9 mouse cellular contexts compared by ENCODE assay signal in genomic region chr16:17558811-17559210, GRCm38 (mm10). TPM values are rescaled to one million over a fixed set of nuclear protein-coding genes. Genes with fewer than 3 reads are reported as not detected.
DNase-seq lines count a peak whose midpoint lies in the region; ATAC-seq and TF ChIP-seq lines count a peak whose summit lies in the region.
"Had no signal": no experiment of that assay in that cellular context is flagged by ENCODE, and none has a peak within 500 bp of the region (broad histone marks: within the 10 kb centered on the region; RNA-seq: fewer than 3 reads in every experiment).

No protein-coding gene starts in this region.

- peak overlapping the region; percentile 60 for H3K9ac ChIP-seq in heart, embryonic 11.5 days (ENCODE audit: low read depth, low read length)
- peak overlapping the region; percentile 32; the same call in 1 of the 2 replicates for H3K9ac ChIP-seq in hindbrain, embryonic 12.5 days

- no peaks in the 10 kb centered on the region for H3K9me3 ChIP-seq in heart, embryonic 11.5 days (replicated peaks; ENCODE audit: control insufficient read depth, low read length)
- H3K9me3 ChIP-seq in E14TG2a.4 (ENCODE audit: low read length) = no peaks in the 10 kb centered on the region
- no peaks in the 10 kb centered on the region for H3K9me3 ChIP-seq in hindbrain, embryonic 12.5 days (replicated peaks)

- WGBS in heart, embryonic 11.5 days (ENCODE audit: insufficient replicate concordance) = 3% methylated on average over 5 of the region's 5 CpGs
- WGBS in hindbrain, embryonic 12.5 days = 2% methylated on average over 5 of the region's 5 CpGs

- peak overlapping the region; percentile 35; the same call in 1 of the 2 replicates for H3K27ac ChIP-seq in heart, embryonic 11.5 days (ENCODE audit: low read depth, low read length)
- H3K27ac ChIP-seq in hindbrain, embryonic 12.5 days = no peak overlapping the region

- DNase-seq in heart, adult 18-20 months = no peak
- DNase-seq in lung, postnatal 36 days = peak; percentile 14
- DNase-seq in cerebellum, postnatal 25 days = no peak
- DNase-seq in cerebellum, adult 9-10 months = no peak
- DNase-seq: cerebellum, postnatal 14 days had no signal

- H3K27me3 ChIP-seq in heart, embryonic 11.5 days (ENCODE audit: control insufficient read depth, insufficient read depth, low read length) = no peaks in the 10 kb centered on the region
- peaks cover 43% of the 10 kb centered on the region for H3K27me3 ChIP-seq in E14TG2a.4 (ENCODE audit: insufficient read depth, low read length)
- H3K27me3 ChIP-seq in hindbrain, embryonic 12.5 days = peaks cover 19% of the 10 kb centered on the region

- no peak for ATAC-seq in heart, embryonic 11.5 days (replicated peaks; ENCODE audit: insufficient number of reproducible peaks, low FRiP score, low TSS enrichment)
- peak; percentile 23; the same call in 1 of the 2 replicates for ATAC-seq in hindbrain, embryonic 12.5 days (ENCODE audit: low FRiP score)
- ATAC-seq in erythroid progenitor cell, adult 5-6 weeks (replicated peaks; ENCODE audit: low FRiP score, poor library complexity, severe bottlenecking) = no peak

- TF ChIP-seq CTCF in E14TG2a.4 (conservative IDR thresholded peaks at IDR 0.05; ENCODE audit: low read length) = no peak

- H3K36me3 ChIP-seq in heart, embryonic 11.5 days (ENCODE audit: control insufficient read depth, insufficient read depth, low read length) = no peaks in the 10 kb centered on the region
- no peaks in the 10 kb centered on the region for H3K36me3 ChIP-seq in E14TG2a.4 (ENCODE audit: insufficient read depth, low read length)
- no peaks in the 10 kb centered on the region for H3K36me3 ChIP-seq in hindbrain, embryonic 12.5 days

- peak overlapping the region; percentile 15; the same call in 1 of the 2 replicates for H3K4me3 ChIP-seq in heart, embryonic 11.5 days (ENCODE audit: low read depth, low read length)
- peak overlapping the region; percentile 62 for H3K4me3 ChIP-seq in E14TG2a.4 (replicated peaks; ENCODE audit: low read length)
- H3K4me3 ChIP-seq in hindbrain, embryonic 12.5 days = no peak overlapping the region

- peaks cover 48% of the 10 kb centered on the region for H3K4me1 ChIP-seq in heart, embryonic 11.5 days (ENCODE audit: control insufficient read depth, insufficient read depth, low read length)
- H3K4me1 ChIP-seq in E14TG2a.4 (replicated peaks; ENCODE audit: low read depth, low read length) = peaks cover 61% of the 10 kb centered on the region
- H3K4me1 ChIP-seq in hindbrain, embryonic 12.5 days = peaks cover 52% of the 10 kb centered on the region

- H3K4me2 ChIP-seq in heart, embryonic 11.5 days = peak overlapping the region; percentile 55
- H3K4me2 ChIP-seq in hindbrain, embryonic 12.5 days (replicated peaks) = peak overlapping the region; percentile 28

RNA-seq across cellular contexts. Expression of gene Lrrc74b, which starts 2.2 kb away (rescaled TPM):
- not detected in 2 replicates for polyA plus RNA-seq in heart, embryonic 11.5 days (2014; fragmentation: Nextera tagmentation; extraction: Ambion mirVana)
- not detected for total RNA-seq in heart, adult 18-20 months (2021)
- 1.1 and 1.3 TPM in 2 replicates for polyA plus RNA-seq in hindbrain, embryonic 12.5 days (2016; fragmentation: Nextera tagmentation; extraction: Ambion mirVana)
- total RNA-seq in erythroid progenitor cell, adult 5-6 weeks (2015; ENCODE audit: low replicate concordance) = not detected in 2 replicates
- total RNA-seq in erythroid progenitor cell, adult 5-6 weeks (2017; ENCODE audit: low replicate concordance) = not detected in 2 replicates

RNA-seq across cellular contexts. Expression of gene P2rx6, which starts 2.9 kb away (rescaled TPM):
- 0.51 and 0.70 TPM in 2 replicates for polyA plus RNA-seq in heart, embryonic 11.5 days (2014; fragmentation: Nextera tagmentation; extraction: Ambion mirVana)
- 1 to 10 TPM; 1.8 TPM for total RNA-seq in heart, adult 18-20 months (2021)
- 1.8 and 2.2 TPM in 2 replicates for polyA plus RNA-seq in hindbrain, embryonic 12.5 days (2016; fragmentation: Nextera tagmentation; extraction: Ambion mirVana)
- not detected in 2 replicates for total RNA-seq in erythroid progenitor cell, adult 5-6 weeks (2015; ENCODE audit: low replicate concordance)
- not detected in 2 replicates for total RNA-seq in erythroid progenitor cell, adult 5-6 weeks (2017; ENCODE audit: low replicate concordance)

RNA-seq across cellular contexts. Expression of gene Slc7a4, which starts 24.2 kb away (rescaled TPM):
- polyA plus RNA-seq in heart, embryonic 11.5 days (2014; fragmentation: Nextera tagmentation; extraction: Ambion mirVana) = 5.4 and 6.2 TPM in 2 replicates
- 1 to 10 TPM; 4.2 to 4.3 TPM for total RNA-seq in heart, adult 18-20 months (2021)
- polyA plus RNA-seq in hindbrain, embryonic 12.5 days (2016; fragmentation: Nextera tagmentation; extraction: Ambion mirVana) = 6.8 and 7.8 TPM in 2 replicates
- 2.2 TPM in 1 of 2 replicates, not detected in the other for total RNA-seq in erythroid progenitor cell, adult 5-6 weeks (2015; ENCODE audit: low replicate concordance)
- not detected in 2 replicates for total RNA-seq in erythroid progenitor cell, adult 5-6 weeks (2017; ENCODE audit: low replicate concordance)

RNA-seq across cellular contexts. Expression of gene Thap7, which starts 27.9 kb away (rescaled TPM):
- polyA plus RNA-seq in heart, embryonic 11.5 days (2014; fragmentation: Nextera tagmentation; extraction: Ambion mirVana) = 31.4 and 34.0 TPM in 2 replicates
- total RNA-seq in heart, adult 18-20 months (2021) = 10 to 100 TPM; 13.5 to 13.6 TPM
- polyA plus RNA-seq in hindbrain, embryonic 12.5 days (2016; fragmentation: Nextera tagmentation; extraction: Ambion mirVana) = 57.7 and 66.5 TPM in 2 replicates
- total RNA-seq in erythroid progenitor cell, adult 5-6 weeks (2015; ENCODE audit: low replicate concordance) = 9.6 and 24.1 TPM in 2 replicates
- total RNA-seq in erythroid progenitor cell, adult 5-6 weeks (2017; ENCODE audit: low replicate concordance) = 10.8 and 16.3 TPM in 2 replicates

RNA-seq across cellular contexts. Expression of gene Lztr1, which starts 50.3 kb away (rescaled TPM):
- 46.6 and 47.4 TPM in 2 replicates for polyA plus RNA-seq in heart, embryonic 11.5 days (2014; fragmentation: Nextera tagmentation; extraction: Ambion mirVana)
- 10 to 100 TPM; 31.8 to 32.1 TPM for total RNA-seq in heart, adult 18-20 months (2021)
- polyA plus RNA-seq in hindbrain, embryonic 12.5 days (2016; fragmentation: Nextera tagmentation; extraction: Ambion mirVana) = 113 and 121 TPM in 2 replicates
- 15.5 and 43.6 TPM in 2 replicates for total RNA-seq in erythroid progenitor cell, adult 5-6 weeks (2015; ENCODE audit: low replicate concordance)
- 33.1 and 54.4 TPM in 2 replicates for total RNA-seq in erythroid progenitor cell, adult 5-6 weeks (2017; ENCODE audit: low replicate concordance)
